Mouse (Mus musculus) kidney, postnatal 4 days (tissue): ENCODE results near the gene Aqp8.

ENCODE experiments used
- DNase-seq, 2 experiments: peaks; one replicate each; pipeline ENCODE4 v3.0.0; 2021; ENCODE audit warnings: mixed read lengths in 2 of 2

Gene Aqp8

DNA sequence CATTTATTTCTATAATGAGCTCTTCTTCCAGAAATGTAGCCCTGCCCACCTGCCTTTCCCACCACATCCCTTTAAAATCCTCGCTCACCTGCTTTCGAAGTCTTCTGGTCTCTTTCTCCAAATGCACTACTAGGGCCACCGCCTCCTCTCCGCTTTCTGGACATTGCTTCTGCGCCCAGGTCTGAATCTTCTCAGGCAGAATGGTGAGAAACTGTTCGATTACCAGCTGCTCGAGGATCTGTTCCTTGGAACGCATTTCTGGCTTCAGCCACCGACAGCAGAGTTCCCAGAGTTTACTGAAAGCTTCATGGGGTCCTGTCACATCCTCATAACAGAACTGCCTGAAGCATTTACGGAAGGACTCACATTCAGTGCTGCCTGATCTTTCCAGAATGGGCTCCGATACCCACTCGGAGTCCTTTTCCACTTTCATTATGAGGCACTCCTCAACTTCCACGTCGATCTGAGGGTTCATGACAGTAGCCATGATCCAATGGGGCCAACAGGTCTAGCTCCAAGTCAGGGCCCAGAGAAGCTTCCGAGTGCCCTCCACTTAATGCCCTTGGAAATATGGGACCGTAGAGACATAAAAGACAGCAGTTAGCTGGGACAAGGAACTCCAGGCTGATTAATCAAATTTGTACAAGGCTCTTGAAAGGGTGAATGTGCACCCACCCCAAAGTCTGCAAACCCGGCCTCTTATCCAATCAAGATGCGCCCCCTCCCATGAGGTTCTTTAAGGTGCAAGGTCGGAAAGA lies 37.6 kb downstream of the Aqp8 start:
- peak in 1 of 2 experiments; percentile 16 for DNase-seq

DNA sequence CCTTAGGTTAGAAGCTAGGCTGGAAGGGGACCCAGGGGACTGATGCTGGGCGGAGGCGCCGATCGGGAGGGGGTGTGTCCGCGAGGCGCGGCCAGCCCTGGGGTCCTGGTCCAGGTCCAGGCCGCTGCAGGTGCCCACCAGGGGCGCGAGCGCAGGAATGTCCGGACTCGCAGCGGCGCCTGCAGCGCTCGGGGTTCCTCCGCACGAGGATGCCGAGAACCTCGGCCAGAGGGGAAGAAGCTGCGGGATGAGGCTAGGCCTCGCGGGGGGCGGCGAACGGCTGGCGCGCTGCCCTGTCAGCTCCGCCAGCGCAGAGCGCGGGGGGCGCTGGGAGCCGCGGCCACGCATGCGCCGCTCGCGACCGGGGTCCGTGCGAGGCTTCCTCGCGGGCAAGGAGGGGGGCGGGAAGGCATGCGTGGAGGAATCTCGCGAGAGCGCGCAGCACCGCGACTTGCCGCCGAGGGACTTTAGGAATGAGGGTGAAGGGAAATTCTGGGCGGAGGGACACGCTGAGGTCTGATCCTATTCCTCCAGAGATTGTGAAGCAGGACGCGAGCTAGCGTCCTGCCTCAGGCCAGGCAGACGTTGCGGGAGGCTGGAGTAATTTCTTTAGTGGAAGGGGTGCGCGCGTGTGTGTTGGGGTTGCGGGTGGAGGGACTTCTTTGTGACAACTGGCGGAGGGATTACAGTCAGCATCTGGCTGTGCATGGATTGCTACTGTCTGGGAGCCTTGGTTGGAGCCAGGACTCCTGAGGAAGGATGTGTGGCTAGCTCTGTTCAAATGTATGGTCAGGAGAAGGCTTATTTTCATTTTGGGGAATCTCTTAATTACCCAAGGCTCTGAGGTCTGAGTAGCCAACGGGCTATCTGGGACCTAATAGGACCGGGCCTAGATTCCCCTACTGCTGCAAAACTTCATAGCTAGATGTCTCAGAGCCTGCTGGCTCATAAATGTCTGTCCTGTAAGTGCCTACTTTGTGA lies 38.4 kb downstream of the Aqp8 start, which contains the start of gene Zkscan2:
Gene Zkscan2, minus strand, starts transcription at position 211 of the 981 bp plus-strand sequence.
- peak; percentile 90 to 95 for DNase-seq

DNA sequence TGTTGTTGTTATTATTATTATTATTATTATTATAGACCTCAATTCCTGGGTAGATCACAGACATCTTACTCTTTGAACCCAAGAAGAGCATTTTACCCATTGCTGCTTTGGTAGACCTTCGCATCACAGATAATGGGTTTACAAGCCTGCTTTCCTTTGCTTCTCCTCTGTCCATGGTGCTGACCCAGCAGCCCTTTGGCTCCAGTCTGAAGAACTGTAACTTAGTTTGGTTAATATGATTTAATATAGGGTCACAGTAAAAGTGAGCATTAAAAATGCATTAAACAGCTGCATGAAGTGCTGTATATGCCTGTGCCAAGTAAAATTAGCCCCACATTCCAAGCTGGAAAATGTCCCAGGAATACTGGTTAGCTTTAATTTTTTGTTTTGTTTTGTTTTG lies 41.3 kb downstream of the Aqp8 start:
- peak; percentile 89 for DNase-seq

DNA sequence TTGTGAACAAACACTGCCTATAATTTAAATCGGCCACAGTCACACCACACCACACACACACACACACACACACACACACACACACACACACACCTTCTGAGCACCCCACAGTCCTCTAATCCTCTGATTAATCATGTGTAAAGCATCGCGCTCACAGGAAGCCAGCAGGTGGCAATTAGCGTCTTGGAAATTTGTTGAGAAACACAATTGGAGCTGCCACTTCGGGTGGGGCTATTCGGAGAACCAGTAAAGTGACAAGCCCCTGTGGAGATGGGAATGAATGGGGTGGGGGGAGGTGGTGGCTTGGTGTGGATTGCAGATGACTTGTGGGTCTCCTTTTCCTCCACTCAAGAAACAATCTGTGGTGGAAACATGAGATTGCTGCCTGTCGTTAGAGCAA lies 45.9 kb downstream of the Aqp8 start:
- DNase-seq = no peak
